Mouse (Mus musculus) urinary bladder, postnatal 0 days (tissue): Measurements from ENCODE around the gene Gtsf1l. TPM values are rescaled to one million over a fixed set of nuclear protein-coding genes. Genes with fewer than 3 reads are reported as not detected.

Experiments
- microRNA-seq: library from miRNA; unstranded; fragments of <30 nt; microRNA quantifications from one replicate; pipeline ENCODE4, GENCODE M21; 2016
- polyA plus RNA-seq: library from polyadenylated mRNA; unstranded; fragments of >200 nt; fragmentation: Nextera tagmentation; extraction: Ambion mirVana; gene quantifications from 2 replicates; pipeline ENCODE4 v1.2.1, GENCODE M21; 2015

The Gtsf1l gene
- polyA plus RNA-seq: not detected in 2 replicates

DNA sequence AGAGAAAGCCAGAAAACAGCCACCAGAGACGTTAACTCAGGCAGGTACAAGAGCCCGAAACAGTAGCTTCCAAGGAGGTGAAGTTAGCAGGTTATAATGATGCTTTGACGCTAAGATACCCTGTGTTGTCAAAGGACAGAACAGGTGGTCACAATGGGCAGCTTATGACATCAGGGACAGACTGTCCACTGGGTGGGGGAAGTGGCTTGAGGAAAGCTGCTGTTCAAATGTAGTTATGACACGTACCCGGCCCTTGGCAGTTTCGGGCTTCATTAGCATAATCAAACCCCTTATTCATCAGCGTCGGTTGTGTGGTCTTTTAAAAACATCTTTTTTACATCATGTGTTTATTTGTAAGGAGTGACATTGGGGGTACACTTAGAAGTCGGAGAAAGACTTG is at the start of gene Gtsf1l:
TSS of gene Gtsf1l (minus strand) at position 128 of the 400 bp plus-strand sequence.

DNA sequence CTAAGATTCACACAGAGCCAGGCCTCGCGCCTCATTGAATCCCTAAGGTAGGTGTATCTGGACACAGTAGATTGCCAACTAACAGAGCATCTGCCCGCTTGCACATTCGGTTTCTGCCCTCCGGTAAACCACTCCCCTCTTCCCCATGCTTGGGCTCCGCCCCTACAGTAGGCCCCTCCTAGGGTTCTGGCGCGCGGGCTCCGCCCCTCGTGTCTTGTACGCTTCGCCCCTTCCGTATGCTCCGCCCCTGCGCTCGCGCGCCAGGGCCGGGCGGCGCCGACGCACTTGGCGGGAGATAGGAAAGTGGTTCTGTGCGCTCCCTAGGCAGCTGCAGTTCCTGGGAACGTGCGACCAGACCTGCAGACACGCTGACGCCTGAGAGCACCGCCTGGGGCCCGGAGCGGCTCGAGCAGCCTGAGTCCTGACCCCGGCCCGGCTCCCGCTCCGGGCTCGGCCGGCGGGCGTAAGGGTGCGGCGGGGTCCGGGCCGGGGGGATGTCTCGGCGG is 33.3 kb downstream of the Gtsf1l start, which contains the start of gene Mybl2:
TSS of gene Mybl2 (plus strand) at position 353 of the 506 bp plus-strand sequence.

Small RNAs within 50 kb of the gene (microRNA-seq; reads per million reads assigned to microRNA genes)
- gene Gm22174 (not detected), gene Mir7003 (not detected)

Other genes with a start within 250 kb of the Gtsf1l start
- gene Srsf6, start 156.3 kb downstream of the Gtsf1l start, polyA plus RNA-seq: 67.5 and 81.8 TPM in 2 replicates
- gene L3mbtl1, start 144.4 kb downstream of the Gtsf1l start, polyA plus RNA-seq: 0.07 and 0.13 TPM in 2 replicates
- gene Sgk2, start 100.5 kb downstream of the Gtsf1l start, polyA plus RNA-seq: 0.07 TPM in 1 of 2 replicates, not detected in the other
- 30.0 and 35.7 TPM in 2 replicates for gene Ift52, start 70.5 kb downstream of the Gtsf1l start, polyA plus RNA-seq
- 4.6 and 8.1 TPM in 2 replicates for gene Mybl2, start 33.2 kb downstream of the Gtsf1l start, polyA plus RNA-seq
- gene Tox2, start 115.3 kb upstream of the Gtsf1l start, polyA plus RNA-seq: 0.82 and 0.96 TPM in 2 replicates